Mouse (Mus musculus): ENCODE measurements around the gene Sparc. TPM values are rescaled to one million over a fixed set of nuclear protein-coding genes. Genes with fewer than 3 reads are reported as not detected.

Sparc gene
- polyA plus RNA-seq, 1 experiment from 2014 or later = 272 TPM

DNA sequence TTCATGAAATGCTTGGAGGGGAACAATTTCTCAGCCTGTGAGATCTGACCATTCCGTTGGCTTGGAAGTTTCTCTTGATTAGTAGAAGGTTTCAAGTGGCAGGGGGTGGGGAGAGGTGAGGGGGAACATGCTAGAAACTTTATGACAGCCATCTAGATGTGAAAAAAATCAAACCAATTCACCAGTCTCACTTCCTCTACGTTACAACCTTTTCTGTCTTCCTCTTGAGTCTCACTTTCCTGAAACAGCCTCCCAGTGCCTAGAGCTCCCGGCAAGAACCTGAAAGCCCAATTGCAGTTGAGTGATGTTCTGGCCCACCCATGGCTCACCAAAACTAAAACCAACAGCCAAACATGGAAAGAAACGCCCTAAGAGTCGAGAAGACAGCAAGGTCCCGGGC is 28.4 kb downstream of the Sparc start:
- Histone ChIP-seq H3K27ac (ENCODE audit: low read depth) (no peak overlapping the region), H3K9ac (replicated peaks) (no peak overlapping the region), H3K4me1 (ENCODE audit: insufficient read depth) (no peaks in the 10 kb centered on the region), H3K4me2 (ENCODE audit: low read depth, low read length) (no peak overlapping the region), H3K9me3 (ENCODE audit: low read length) (no peaks in the 10 kb centered on the region), H3K27me3 (ENCODE audit: insufficient read depth, low read length) (no peaks in the 10 kb centered on the region), H3K4me3 (ENCODE audit: low read depth, low read length) (no peak overlapping the region), H3K36me3 (replicated peaks; ENCODE audit: insufficient read depth, low read length) (no peaks in the 10 kb centered on the region)
- DNase-seq (no peak), ATAC-seq (no peak)
- no peak for TF ChIP-seq EP300 (IDR thresholded peaks at IDR 0.05; ENCODE audit: low read depth)
- no peak for TF ChIP-seq CTCF (IDR thresholded peaks at IDR 0.05; ENCODE audit: low read depth)
- 40% methylated on average over 6 of the region's 6 CpGs for WGBS (ENCODE audit: insufficient replicate concordance)

DNA sequence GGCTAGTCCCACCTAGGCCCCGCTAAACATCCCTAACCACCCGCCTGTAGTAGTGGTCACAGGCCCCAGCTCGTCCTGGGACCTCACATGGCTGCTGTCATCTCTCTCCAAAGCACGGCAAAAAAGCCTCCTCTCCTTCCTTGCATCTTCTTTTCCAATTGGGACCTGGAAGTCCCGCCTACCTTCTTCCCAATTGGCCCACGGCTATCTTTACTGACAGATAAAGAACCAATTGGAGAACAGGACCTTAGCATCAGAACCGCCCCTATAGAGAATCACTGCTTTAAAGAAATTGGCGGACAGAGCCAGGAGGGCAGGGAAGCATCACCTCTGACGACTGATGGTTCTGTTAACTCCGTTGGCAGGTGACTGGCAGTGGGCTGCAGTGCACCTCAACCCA is 30.5 kb downstream of the Sparc start:
- Histone ChIP-seq H3K9ac (replicated peaks) (no peak overlapping the region), H3K4me3 (ENCODE audit: low read depth, low read length) (no peak overlapping the region), H3K27me3 (ENCODE audit: insufficient read depth, low read length) (no peaks in the 10 kb centered on the region), H3K27ac (ENCODE audit: low read depth) (no peak overlapping the region), H3K36me3 (replicated peaks; ENCODE audit: insufficient read depth, low read length) (no peaks in the 10 kb centered on the region), H3K4me1 (ENCODE audit: insufficient read depth) (no peaks in the 10 kb centered on the region), H3K4me2 (ENCODE audit: low read depth, low read length) (no peak overlapping the region), H3K9me3 (ENCODE audit: low read length) (no peaks in the 10 kb centered on the region)
- WGBS (ENCODE audit: insufficient replicate concordance) = 52% methylated on average over 10 of the region's 10 CpGs
- ATAC-seq (no peak), DNase-seq (no peak)
- TF ChIP-seq CTCF (IDR thresholded peaks at IDR 0.05; ENCODE audit: low read depth) = no peak
- TF ChIP-seq EP300 (IDR thresholded peaks at IDR 0.05; ENCODE audit: low read depth) = no peak

DNA sequence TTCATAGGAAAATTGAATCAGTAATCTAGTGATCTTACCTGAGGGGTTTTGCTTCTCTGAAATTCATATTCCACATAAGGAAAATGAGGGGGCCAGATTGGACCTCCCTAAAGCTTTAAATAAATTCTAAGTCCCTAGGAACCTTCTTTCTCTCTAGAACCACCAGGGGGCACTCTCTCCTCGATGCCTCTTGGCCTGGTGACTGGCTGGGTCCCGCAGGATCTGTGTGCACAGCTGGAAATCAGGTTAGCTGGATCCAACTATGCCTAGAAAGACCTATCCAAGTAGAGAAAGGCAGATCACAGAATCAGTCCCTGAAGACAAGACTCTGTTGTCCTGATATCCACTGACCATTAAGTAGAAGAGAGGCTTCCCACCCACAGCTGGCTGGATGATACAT is 33.2 kb downstream of the Sparc start:
- Histone ChIP-seq H3K27ac (ENCODE audit: low read depth) (no peak overlapping the region), H3K4me2 (ENCODE audit: low read depth, low read length) (no peak overlapping the region), H3K4me3 (ENCODE audit: low read depth, low read length) (no peak overlapping the region), H3K4me1 (ENCODE audit: insufficient read depth) (no peaks in the 10 kb centered on the region), H3K9ac (replicated peaks) (no peak overlapping the region), H3K27me3 (ENCODE audit: insufficient read depth, low read length) (peaks cover 7% of the 10 kb centered on the region; the same call in 1 of the 2 replicates), H3K36me3 (replicated peaks; ENCODE audit: insufficient read depth, low read length) (no peaks in the 10 kb centered on the region), H3K9me3 (ENCODE audit: low read length) (no peaks in the 10 kb centered on the region)
- TF ChIP-seq EP300 (IDR thresholded peaks at IDR 0.05; ENCODE audit: low read depth) (no peak), CTCF (IDR thresholded peaks at IDR 0.05; ENCODE audit: low read depth) (peak; percentile 86)
- DNase-seq (peak; percentile 70), ATAC-seq (peak; percentile 45; the same call in 1 of the 2 replicates)
- 3% methylated on average over 2 of the region's 2 CpGs for WGBS (ENCODE audit: insufficient replicate concordance)

DNA sequence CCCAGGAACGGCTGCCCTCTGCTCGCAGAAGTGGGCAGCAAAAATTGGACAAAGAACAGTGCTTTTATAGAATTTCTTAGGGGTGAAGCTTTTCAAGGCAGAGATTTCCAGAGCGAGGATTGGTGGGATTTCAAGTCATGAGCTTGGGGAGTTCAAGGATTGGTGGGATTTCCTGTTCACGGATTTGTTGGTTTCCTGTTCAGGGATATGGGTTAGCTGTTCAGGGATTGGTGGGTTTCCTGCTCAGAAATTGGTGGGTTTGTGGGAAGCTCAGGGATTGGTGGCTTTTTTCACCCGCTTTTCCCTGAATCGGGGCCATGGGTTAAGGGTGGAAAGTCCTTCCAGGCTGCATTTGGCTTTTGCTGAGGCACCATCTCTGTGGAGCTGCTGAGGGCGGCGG is 35.4 kb downstream of the Sparc start:
- Histone ChIP-seq H3K4me1 (ENCODE audit: insufficient read depth) (no peaks in the 10 kb centered on the region), H3K27me3 (ENCODE audit: insufficient read depth, low read length) (peaks cover 7% of the 10 kb centered on the region; the same call in 1 of the 2 replicates), H3K9me3 (ENCODE audit: low read length) (no peaks in the 10 kb centered on the region), H3K9ac (replicated peaks) (no peak overlapping the region), H3K4me3 (ENCODE audit: low read depth, low read length) (no peak overlapping the region), H3K27ac (ENCODE audit: low read depth) (no peak overlapping the region), H3K4me2 (ENCODE audit: low read depth, low read length) (no peak overlapping the region), H3K36me3 (replicated peaks; ENCODE audit: insufficient read depth, low read length) (no peaks in the 10 kb centered on the region)
- 39% methylated on average over 8 of the region's 8 CpGs for WGBS (ENCODE audit: insufficient replicate concordance)
- no peak for DNase-seq
- no peak for TF ChIP-seq EP300 (IDR thresholded peaks at IDR 0.05; ENCODE audit: low read depth)
- TF ChIP-seq CTCF (IDR thresholded peaks at IDR 0.05; ENCODE audit: low read depth) = no peak
- ATAC-seq = no peak

DNA sequence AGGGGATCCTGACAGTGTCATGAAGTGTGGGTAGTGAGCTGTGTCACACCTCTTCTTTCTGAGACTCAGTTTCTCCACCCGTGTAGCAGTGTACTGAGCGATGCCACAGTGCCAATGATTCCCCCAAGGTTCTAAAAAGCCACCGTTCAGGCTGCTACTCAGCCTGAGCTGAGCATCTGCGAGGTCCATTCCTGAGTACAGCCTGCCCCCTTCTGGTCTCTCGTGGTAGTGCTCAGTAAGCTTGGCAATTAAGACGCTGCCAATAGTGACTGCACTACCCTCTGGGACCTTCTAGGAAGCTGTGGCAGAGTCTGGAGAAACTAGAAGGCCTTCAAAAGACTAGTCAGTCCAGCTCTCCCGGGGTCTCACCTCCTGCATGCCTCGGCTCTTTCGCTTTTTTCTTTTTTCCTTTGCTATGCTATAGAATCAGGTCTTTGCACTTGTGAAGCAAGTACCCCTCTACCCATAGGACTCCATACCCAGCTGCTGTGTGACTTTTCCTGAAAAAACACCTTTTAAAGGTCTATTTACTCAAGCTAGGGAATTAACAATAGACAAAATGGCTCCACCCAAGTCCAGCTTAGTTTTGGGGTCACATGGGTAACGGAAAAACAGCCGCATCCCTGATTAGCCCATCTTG is 36.4 kb downstream of the Sparc start:
- 14% methylated on average over 11 of the region's 11 CpGs for WGBS (ENCODE audit: insufficient replicate concordance)
- Histone ChIP-seq H3K4me2 (ENCODE audit: low read depth, low read length) (no peak overlapping the region), H3K36me3 (replicated peaks; ENCODE audit: insufficient read depth, low read length) (no peaks in the 10 kb centered on the region), H3K9ac (replicated peaks) (no peak overlapping the region), H3K4me3 (ENCODE audit: low read depth, low read length) (no peak overlapping the region), H3K27ac (ENCODE audit: low read depth) (no peak overlapping the region), H3K27me3 (ENCODE audit: insufficient read depth, low read length) (peaks cover 7% of the 10 kb centered on the region; the same call in 1 of the 2 replicates), H3K4me1 (ENCODE audit: insufficient read depth) (no peaks in the 10 kb centered on the region), H3K9me3 (ENCODE audit: low read length) (no peaks in the 10 kb centered on the region)
- ATAC-seq (peak; percentile 64; the same call in 1 of the 2 replicates), DNase-seq (peak; percentile 86)
- no peak for TF ChIP-seq EP300 (IDR thresholded peaks at IDR 0.05; ENCODE audit: low read depth)
- TF ChIP-seq CTCF (IDR thresholded peaks at IDR 0.05; ENCODE audit: low read depth) = peak; percentile 94

DNA sequence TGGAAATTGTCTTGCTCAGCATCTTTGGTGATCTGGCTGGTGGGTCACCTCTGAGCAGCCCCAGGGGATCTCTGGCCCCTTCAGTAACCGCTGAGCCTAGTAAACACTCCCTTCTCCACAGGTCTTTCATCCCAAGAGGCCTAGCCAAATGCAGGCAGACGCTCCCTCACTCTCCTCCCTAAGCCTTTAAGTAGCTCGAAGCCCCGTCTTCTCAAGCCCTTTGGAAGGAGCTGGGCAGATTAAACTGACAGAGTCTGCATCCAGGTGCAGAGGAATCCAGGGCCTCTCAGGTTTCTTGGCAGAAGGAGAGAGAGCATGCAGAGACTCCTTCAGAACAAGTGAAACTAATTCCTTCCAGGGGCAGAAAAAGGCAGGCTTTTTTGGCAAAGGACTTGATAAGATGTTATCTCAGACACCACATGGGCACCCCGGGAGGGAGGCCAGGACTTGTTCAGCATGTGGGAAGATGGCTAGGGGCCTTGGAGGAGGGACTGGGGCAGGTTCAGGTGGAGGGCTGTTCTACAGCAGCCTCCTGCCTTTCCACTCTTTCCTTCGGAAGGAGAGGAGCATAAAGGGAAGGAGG is 39.4 kb downstream of the Sparc start:
- peaks cover 7% of the 10 kb centered on the region; the same call in 1 of the 2 replicates for H3K27me3 ChIP-seq (ENCODE audit: insufficient read depth, low read length)
- no peak for ATAC-seq
- no peak for DNase-seq
- H3K9ac ChIP-seq (replicated peaks) = no peak overlapping the region
- no peak overlapping the region for H3K27ac ChIP-seq (ENCODE audit: low read depth)
- no peak overlapping the region for H3K4me2 ChIP-seq (ENCODE audit: low read depth, low read length)
- H3K9me3 ChIP-seq (ENCODE audit: low read length) = no peaks in the 10 kb centered on the region
- no peak overlapping the region for H3K4me3 ChIP-seq (ENCODE audit: low read depth, low read length)
- H3K36me3 ChIP-seq (replicated peaks; ENCODE audit: insufficient read depth, low read length) = no peaks in the 10 kb centered on the region
- H3K4me1 ChIP-seq (ENCODE audit: insufficient read depth) = no peaks in the 10 kb centered on the region
- TF ChIP-seq EP300 (IDR thresholded peaks at IDR 0.05; ENCODE audit: low read depth) = no peak
- no peak for TF ChIP-seq CTCF (IDR thresholded peaks at IDR 0.05; ENCODE audit: low read depth)
- 54% methylated on average over 6 of the region's 6 CpGs for WGBS (ENCODE audit: insufficient replicate concordance)

Measured in liver, postnatal 0 days (tissue).